Mouse (Mus musculus) testis, adult 2 months (tissue): ENCODE measurements around the gene Lypd6. TPM values are rescaled to one million over a fixed set of nuclear protein-coding genes. Genes with fewer than 3 reads are reported as not detected.

Source experiments
- H3K27ac ChIP-seq: fragments of 200-500 bp; 2 replicates; pipeline ENCODE4 v1.5.1; 2012; ENCODE audit warnings: low read depth, low read length; ENCODE audit not compliant: control insufficient read depth, insufficient read depth
- H3K27me3 ChIP-seq: fragments of 200-500 bp; 2 replicates; pipeline ENCODE4 v1.6.1; 2012; ENCODE audit warnings: mild to moderate bottlenecking, low read length, moderate library complexity; ENCODE audit not compliant: control insufficient read depth, insufficient read depth
- H3K36me3 ChIP-seq: fragments of 200-500 bp; 2 replicates; pipeline ENCODE4 v1.6.1; 2012; ENCODE audit warnings: mild to moderate bottlenecking, low read length; ENCODE audit not compliant: control insufficient read depth, insufficient read depth
- H3K4me1 ChIP-seq: fragments of 200-500 bp; 2 replicates; pipeline ENCODE4 v1.6.1; 2012; ENCODE audit warnings: low read length; ENCODE audit not compliant: control insufficient read depth, insufficient read depth
- H3K4me3 ChIP-seq: fragments of 200-500 bp; 2 replicates; pipeline ENCODE4 v1.5.1; 2012; ENCODE audit warnings: low read depth, mild to moderate bottlenecking, low read length, moderate library complexity, mixed read lengths; ENCODE audit not compliant: control insufficient read depth
- CTCF ChIP-seq: fragments of 200-500 bp; IDR thresholded peaks from 2 replicates; pipeline ENCODE4 v1.5.1; 2012; ENCODE audit warnings: low read depth, mild to moderate bottlenecking, inconsistent platforms, low read length, moderate library complexity; ENCODE audit not compliant: control insufficient read depth, insufficient read depth, insufficient replicate concordance
- POLR2A ChIP-seq: fragments of 200-500 bp; IDR thresholded peaks from 2 replicates; pipeline ENCODE4 v1.6.1; 2012; ENCODE audit warnings: low read depth, mild to moderate bottlenecking, inconsistent platforms, low read length, moderate library complexity; ENCODE audit not compliant: control insufficient read depth
- polyA plus RNA-seq: library from polyadenylated mRNA; depleted of rRNA; stranded (reverse); fragments of >200 nt; gene quantifications from 2 replicates; pipeline ENCODE4 v1.2.3, GENCODE M21; 2012

Gene Lypd6
- polyA plus RNA-seq, 1 experiment, result 0.65 TPM

GRCm38 (mm10) chr2:50087761-50088160 is 21.5 kb downstream of the Lypd6 start:
- no peak overlapping the region for H3K4me3 ChIP-seq
- H3K4me1 ChIP-seq, result no peaks in the 10 kb centered on the region
- no peaks in the 10 kb centered on the region for H3K27me3 ChIP-seq
- no peak overlapping the region for H3K27ac ChIP-seq
- TF ChIP-seq POLR2A, result no peak
- no peak for TF ChIP-seq CTCF
- no peaks in the 10 kb centered on the region for H3K36me3 ChIP-seq

- Histone ChIP-seq H3K4me3 (no peak overlapping the region), H3K27me3 (no peaks in the 10 kb centered on the region), H3K27ac (no peak overlapping the region), H3K36me3 (no peaks in the 10 kb centered on the region), H3K4me1 (peaks cover 2% of the 10 kb centered on the region; the same call in 1 of the 2 replicates)
- TF ChIP-seq CTCF, result no peak
- TF ChIP-seq POLR2A, result no peak
These were observed 30.1 kb downstream of the Lypd6 start for GRCm38 (mm10) chr2:50096336-50096735.

GRCm38 (mm10) chr2:50100364-50101151 is 34.3 kb downstream of the Lypd6 start:
- Histone ChIP-seq H3K4me1 (peaks cover 7% of the 10 kb centered on the region; the same call in 1 of the 2 replicates), H3K27ac (no peak overlapping the region), H3K27me3 (no peaks in the 10 kb centered on the region), H3K36me3 (no peaks in the 10 kb centered on the region), H3K4me3 (no peak overlapping the region)
- no peak for TF ChIP-seq CTCF
- no peak for TF ChIP-seq POLR2A

- Histone ChIP-seq H3K27me3 (no peaks in the 10 kb centered on the region), H3K4me3 (no peak overlapping the region), H3K36me3 (no peaks in the 10 kb centered on the region), H3K4me1 (peaks cover 7% of the 10 kb centered on the region; the same call in 1 of the 2 replicates), H3K27ac (no peak overlapping the region)
- TF ChIP-seq CTCF (no peak), POLR2A (no peak)
These were observed 34.9 kb downstream of the Lypd6 start for GRCm38 (mm10) chr2:50101152-50101450.

- no peak overlapping the region for H3K4me3 ChIP-seq
- H3K4me1 ChIP-seq, result peaks cover 7% of the 10 kb centered on the region; the same call in 1 of the 2 replicates
- no peak overlapping the region for H3K27ac ChIP-seq
- H3K27me3 ChIP-seq, result no peaks in the 10 kb centered on the region
- TF ChIP-seq POLR2A, result no peak
- no peak for TF ChIP-seq CTCF
- H3K36me3 ChIP-seq, result no peaks in the 10 kb centered on the region
These were observed 37.7 kb downstream of the Lypd6 start for GRCm38 (mm10) chr2:50103850-50104503.

- Histone ChIP-seq H3K36me3 (no peaks in the 10 kb centered on the region), H3K27me3 (no peaks in the 10 kb centered on the region), H3K4me3 (no peak overlapping the region), H3K27ac (no peak overlapping the region), H3K4me1 (peaks cover 7% of the 10 kb centered on the region; the same call in 1 of the 2 replicates)
- no peak for TF ChIP-seq CTCF
- no peak for TF ChIP-seq POLR2A
These were observed 39.4 kb downstream of the Lypd6 start for GRCm38 (mm10) chr2:50105590-50105989.

GRCm38 (mm10) chr2:50105992-50106391 is 39.8 kb downstream of the Lypd6 start:
- Histone ChIP-seq H3K36me3 (no peaks in the 10 kb centered on the region), H3K4me3 (no peak overlapping the region), H3K4me1 (peaks cover 7% of the 10 kb centered on the region; the same call in 1 of the 2 replicates), H3K27me3 (no peaks in the 10 kb centered on the region), H3K27ac (no peak overlapping the region)
- TF ChIP-seq CTCF (no peak), POLR2A (no peak)

GRCm38 (mm10) chr2:50106879-50107278 is 40.6 kb downstream of the Lypd6 start:
- Histone ChIP-seq H3K27ac (no peak overlapping the region), H3K27me3 (no peaks in the 10 kb centered on the region), H3K36me3 (no peaks in the 10 kb centered on the region), H3K4me1 (peaks cover 5% of the 10 kb centered on the region; the same call in 1 of the 2 replicates), H3K4me3 (no peak overlapping the region)
- TF ChIP-seq POLR2A, result no peak
- TF ChIP-seq CTCF, result no peak
